Mouse (Mus musculus) spleen, embryonic (tissue): ENCODE results near the gene Tnfrsf14.

ENCODE experiments used
- CTCF ChIA-PET: fragments of 350-600 bp; sonication (Branson Sonifier 250); formaldehyde crosslinking; loops from one replicate; lab custom pipeline; 2022; lab: Charles Lee

Gene Tnfrsf14

GRCm38 (mm10) chr4:154885416-154885815, 42.9 kb downstream of the Tnfrsf14 start:
- CTCF ChIA-PET, result interaction anchor here (0.6 kb wide), 1 partner anchor 371 kb away, joined by 4 read pairs; no protein-coding TSS in a partner anchor

DNA sequence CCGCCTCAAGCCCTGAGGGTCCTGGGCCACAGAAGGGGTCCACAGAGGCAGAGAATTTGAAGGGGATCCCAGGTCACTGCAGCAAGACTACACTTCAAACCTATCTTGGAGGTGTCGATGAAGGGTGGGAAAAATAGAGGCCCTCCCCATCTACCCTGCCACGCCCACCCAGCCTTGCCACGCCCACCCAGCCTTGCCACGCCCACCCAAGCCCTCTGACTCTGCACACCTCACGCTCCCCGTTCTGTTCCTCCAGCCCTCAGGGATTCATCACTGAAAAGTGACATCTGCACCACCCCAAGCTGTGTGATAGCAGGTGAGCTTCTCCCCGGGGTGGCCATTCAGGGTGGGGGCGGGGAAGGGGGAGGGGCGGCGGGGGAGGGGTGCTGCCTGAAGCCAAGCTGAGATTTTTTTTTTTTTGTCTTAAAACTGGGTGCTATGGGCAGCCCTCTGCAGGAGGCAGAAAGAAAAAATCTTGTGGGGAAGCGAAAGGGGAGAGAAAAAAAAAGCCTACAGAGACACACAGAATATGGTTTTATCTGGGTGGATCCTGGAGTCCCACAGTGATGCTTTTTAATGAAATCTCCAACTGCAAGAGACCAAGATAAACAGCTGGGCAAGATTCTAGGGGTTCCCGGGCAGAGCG, 46.2 kb downstream of the Tnfrsf14 start:
- CTCF ChIA-PET, result interaction anchor here (0.7 to 0.8 kb wide), 2 partner anchors 65 to 1115 kb away, joined by 3 to 8 read pairs; no protein-coding TSS in a partner anchor

- CTCF ChIA-PET, result interaction anchor here (0.6 kb wide), 1 partner anchor 27 kb away, joined by 4 read pairs; no protein-coding TSS in a partner anchor
These were observed 47.6 kb downstream of the Tnfrsf14 start for GRCm38 (mm10) chr4:154880730-154881129.

GRCm38 (mm10) chr4:154877864-154878548, 50.4 kb downstream of the Tnfrsf14 start:
- CTCF ChIA-PET, result interaction anchor here (0.6 to 1.3 kb wide), 7 partner anchors 13 to 956 kb away, joined by 3 to 5 read pairs (median 3); no protein-coding TSS in a partner anchor

DNA sequence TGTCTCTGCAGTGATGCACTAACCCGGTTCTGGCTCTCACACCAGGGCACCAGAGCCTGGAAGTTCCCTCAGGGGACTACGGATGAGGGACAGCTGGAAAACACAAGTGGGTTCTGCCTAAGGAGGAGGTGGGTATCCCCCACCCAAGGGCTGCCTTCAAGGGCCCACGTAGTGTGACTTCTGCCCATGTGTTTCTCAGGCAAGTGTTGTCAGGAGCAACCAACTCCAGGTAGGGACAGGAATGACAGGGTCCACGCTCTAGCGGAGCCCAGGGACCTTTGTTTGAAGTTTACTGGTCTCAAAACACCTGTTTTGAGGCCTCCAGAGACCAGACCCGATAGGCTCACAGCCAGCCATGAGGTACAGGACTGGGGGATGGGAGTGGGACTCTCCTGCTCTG, 55.2 kb downstream of the Tnfrsf14 start:
- CTCF ChIA-PET, result no interaction called here
